Mouse (Mus musculus) brain, embryonic 14.5 days (tissue): ENCODE data around the gene Kcnh1.

Source experiments
- CTCF ChIP-seq: fragments of 200-500 bp; IDR thresholded peaks from 2 replicates; pipeline ENCODE4 v1.5.1; 2012; ENCODE audit warnings: inconsistent platforms, mild to moderate bottlenecking, moderate library complexity, borderline replicate concordance; ENCODE audit not compliant: insufficient read depth, insufficient read length; ENCODE audit errors: extremely low read depth
- POLR2A ChIP-seq: fragments of 200-500 bp; IDR thresholded peaks from 2 replicates; pipeline ENCODE4 v1.6.1; 2012; ENCODE audit warnings: mild to moderate bottlenecking, inconsistent platforms, borderline replicate concordance; ENCODE audit not compliant: poor library complexity, insufficient read depth, insufficient read length, severe bottlenecking; ENCODE audit errors: extremely low read depth

GRCm38 (mm10) chr1:192416241-192416821, 225.8 kb downstream of the Kcnh1 start:
- TF ChIP-seq CTCF, result no peak
- no peak for TF ChIP-seq POLR2A
